Mouse (Mus musculus) adrenal gland, postnatal 36 days (tissue): ENCODE measurements around the gene Abcb9. TPM values are rescaled to one million over a fixed set of nuclear protein-coding genes. Genes with fewer than 3 reads are reported as not detected.

ENCODE experiments used
- DNase-seq, 2 experiments: peaks; one replicate each; pipeline ENCODE4 v3.0.0; 2021; ENCODE audit warnings: mixed read lengths in 1 of 2
- total RNA-seq, 2 experiments: library from RNA; stranded (reverse); gene quantifications; 2 replicates each; pipeline ENCODE4 v1.2.3; 2021

The Abcb9 gene
- total RNA-seq, 2 experiments from 2014 or later: 10.8 to 11.4 TPM

DNA sequence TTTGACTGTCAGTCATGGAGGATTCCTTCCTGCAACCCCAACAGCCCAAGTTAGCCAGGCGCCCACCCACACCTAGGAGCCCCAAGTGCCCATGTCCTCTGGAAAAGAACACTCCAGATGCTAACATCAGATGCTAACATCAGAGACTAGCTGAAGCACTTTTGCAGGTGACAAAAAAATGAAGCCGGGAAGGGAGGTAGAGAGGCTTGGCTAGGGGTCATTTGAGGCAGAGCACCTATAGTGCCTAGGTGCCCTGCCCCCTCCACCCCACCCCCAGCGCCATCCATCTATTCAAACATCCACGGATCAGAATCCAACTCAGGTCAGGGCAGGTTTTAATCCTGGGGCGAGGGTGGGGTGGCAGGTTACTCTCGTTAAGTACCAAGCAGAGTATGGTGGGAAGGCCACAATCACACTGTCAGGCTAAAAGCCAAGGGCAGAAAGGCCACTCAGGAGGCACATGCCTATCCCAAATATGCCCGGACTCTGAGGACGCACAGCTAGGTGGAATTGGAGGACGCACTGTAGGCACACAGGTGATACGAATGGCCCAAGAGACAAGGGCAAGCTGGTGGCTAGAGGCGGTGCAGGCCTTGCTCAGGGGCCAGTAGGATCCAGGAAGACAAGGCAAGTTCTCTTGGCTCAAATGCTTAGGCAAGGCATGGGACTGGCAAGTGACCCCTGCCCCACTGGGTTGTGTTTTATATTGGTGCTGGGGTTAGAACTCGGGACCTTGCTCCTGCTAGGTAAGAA is 1.6 kb downstream of the Abcb9 start:
- no peak for DNase-seq

DNA sequence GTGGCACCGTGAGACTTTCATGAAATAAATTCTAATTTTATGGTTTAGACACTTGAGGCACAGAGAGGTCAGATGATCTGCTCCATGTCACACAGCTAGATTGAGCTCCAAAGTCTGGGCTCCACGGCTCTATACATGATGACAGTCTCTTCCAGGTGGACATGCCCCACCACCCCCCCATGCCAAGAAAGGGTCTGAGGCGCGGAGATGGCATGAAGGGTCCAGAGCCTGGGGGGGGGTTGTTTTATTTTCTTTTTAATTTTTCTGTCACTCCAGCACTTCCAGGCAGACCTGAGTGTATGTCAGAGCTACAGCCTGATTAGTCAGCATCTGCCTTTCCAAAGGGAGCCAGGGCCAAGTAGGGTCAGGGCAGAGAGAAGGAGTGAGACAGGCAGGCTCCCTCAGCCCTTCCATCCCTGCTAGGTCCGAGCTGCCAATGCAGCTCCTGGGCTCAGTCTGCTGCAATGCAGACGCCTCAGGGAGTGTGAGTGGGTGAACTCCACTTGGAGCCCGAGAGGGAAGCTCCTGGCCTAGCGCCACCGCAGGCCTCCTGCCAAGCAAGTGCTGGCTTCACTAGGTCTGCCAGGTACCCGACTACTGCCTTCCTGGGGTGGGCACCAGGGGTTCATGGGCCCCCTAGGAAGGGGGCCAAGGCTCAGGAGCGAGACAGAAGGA is 2.3 kb downstream of the Abcb9 start:
- DNase-seq: peak; percentile 57 to 75

DNA sequence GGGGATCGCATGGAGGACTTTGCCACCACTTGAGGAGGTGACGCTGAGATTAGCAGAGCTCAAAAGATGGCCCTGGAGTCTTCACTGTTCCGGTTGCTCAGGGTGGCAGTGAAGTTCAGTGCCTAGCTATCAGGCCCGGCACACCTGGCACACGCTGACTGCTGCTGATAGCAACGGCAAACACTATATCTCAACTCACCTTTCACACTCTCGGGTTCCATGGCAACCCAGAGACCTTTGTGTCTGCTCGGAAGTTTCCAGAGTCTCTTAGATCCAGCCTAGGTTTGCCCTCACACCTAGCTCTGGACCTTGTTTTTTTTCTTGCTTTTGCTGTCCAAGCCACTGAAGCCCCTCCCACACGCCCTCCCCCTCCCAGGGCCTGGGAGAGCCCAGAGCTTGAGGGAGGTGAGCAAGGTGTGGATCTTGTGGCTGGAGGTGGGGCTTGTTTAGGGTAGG is 3.6 kb downstream of the Abcb9 start:
- no peak for DNase-seq

DNA sequence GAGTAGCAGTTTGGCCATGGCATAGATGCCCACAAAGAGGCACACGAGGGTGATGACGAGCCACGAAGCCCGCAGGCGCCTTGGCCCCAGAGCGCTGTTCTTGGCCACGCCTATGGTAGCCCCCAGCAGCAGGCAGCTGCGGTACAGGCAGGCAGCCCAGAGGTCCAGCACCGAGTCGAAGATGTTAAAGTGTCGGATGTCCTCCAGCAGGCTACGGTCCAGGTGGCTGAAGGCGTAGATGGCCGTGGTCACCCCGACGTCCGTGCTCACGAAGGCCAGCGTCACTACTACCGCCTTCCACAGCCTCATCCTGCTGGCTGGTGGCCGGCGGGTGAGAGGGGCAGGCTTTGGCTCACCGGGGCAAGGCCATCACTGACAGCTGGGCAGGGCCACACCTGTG is 5.7 kb downstream of the Abcb9 start:
- no peak for DNase-seq

DNA sequence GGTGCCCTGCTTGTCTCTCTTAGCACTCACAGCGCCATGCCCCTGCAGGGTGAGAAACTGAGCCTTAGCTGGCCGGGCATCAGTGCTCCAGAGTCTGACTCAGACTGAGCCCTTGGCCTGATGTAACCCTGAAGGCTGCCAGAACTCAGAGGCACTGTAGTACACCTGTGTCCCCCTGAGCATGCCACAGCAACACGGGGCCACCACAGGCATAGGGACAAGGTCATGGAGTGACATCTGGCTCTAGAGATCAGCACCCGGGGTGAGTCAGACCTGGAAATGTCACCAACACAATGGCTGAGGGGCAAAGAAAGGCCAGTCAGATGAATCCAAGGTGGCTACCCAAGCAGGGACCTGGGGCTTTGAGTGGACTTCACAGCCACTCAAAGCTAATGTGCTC is 8.7 kb downstream of the Abcb9 start:
- peak; percentile 57 to 68 for DNase-seq

DNA sequence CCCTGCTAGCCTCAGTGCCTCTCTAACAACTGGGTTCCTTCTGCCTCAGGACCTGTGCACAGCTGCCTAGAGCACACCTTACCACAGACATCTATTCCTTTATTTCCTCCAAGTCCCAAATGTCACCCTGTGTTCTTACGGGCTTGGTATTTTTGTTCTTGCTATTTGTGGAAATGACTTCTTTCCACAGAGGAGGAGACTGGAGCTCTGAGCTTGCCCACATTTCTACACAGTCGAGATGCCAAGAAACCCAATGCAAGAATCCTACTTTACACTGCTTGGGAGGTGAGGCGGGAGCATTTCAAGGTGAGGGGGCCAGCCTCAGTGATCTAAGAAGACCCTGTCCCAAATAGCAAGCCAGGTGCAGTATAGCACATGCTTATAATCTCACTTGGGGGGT is 10.1 kb downstream of the Abcb9 start:
- no peak for DNase-seq

DNA sequence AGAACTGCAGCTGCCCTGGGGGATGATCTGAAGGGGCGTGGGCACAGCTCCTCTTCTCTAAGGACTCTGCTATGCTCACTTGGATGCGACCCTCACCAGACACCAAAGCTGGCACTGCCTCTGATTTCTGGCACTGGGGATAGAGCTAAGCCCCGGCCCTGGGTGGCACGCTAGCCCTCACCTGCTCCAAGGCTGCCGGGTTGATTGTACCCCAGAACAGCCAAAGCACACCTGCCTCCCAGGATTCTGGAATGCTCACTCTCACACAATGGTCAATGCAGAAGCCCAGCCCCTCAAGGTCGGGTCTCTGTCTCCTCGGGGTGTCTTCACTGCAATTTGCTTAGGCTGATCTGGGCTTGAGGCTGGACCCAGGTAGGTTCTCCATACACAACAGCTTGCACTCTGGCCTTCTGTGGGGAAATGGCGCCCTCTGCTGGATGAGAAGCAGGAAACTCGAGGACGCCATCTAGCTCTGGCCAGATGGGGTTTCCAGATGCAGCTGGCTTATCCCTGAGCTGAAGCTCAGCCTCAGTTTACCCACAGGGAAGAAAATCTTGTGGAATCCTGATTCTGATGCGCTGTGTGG is 10.9 kb downstream of the Abcb9 start:
- peak; percentile 88 to 91 for DNase-seq

DNA sequence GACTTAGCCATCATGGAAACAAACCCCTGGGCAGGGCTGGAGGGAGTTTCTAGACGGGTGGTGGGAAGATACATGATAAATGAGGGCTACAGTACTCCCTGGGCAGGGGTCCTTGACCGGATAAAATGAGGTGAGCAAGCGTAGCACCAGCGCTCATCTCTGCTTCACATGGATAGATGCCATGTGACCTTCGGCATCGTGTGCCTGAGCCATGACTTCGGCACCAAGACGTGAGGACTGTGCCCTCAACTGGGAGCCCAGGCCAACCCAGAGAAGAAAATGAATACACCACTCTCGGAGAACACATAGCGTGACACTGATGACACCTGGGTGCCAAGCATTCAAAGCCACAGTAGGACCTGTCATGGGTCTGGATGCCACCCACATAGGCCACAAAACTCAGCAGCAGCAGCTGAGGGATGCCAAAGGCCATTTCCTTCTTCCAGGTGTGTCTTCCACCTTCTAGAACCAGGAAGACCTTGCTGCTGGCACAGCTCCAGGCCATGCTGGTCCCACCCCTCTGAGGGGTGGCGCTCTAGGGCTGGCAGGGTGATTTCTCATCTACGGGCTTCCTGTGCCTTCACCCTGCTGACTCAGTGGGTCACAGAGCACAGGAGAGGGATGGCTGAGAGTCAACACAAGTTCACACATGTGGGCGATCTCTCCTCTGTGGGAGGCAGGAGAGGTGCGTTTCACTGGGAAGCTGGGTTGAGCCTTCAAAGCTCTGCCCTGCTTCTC is 11.6 kb downstream of the Abcb9 start:
- no peak for DNase-seq

DNA sequence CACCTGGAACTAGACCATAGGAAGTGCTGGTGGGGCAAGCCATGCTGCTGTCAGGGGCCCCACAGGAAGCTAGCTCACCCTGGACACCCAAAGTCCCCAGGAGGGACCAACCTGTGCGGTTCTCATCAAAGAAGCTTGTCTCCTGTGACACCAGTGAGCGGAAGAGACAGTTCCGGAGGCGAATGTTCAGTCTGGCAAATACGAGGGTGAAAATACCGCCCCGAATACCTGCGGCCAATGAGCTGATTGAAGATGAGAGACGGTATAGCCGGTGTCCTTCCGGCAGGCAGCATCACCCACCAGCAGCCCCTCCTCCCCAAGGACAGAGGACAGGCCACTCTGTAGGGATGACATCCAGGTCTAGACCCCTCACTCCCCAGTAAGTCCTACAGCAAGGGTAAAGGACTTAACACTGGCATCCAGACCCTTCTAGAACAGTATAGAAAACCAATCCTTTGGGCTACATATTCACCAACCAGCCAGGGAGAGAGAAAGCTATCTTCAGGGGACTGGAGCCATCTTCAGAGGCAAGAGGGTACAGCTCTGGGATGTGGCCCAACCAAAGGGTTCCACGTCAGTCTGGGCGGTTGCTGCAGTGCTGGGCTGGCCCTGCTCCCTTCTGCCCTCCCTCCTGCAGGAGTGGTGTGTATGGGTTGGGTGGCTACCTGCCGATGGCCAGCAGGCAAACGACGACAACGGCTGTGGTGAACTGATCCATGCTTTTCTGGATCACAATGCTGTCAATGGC is 12.5 kb downstream of the Abcb9 start:
- DNase-seq: no peak

DNA sequence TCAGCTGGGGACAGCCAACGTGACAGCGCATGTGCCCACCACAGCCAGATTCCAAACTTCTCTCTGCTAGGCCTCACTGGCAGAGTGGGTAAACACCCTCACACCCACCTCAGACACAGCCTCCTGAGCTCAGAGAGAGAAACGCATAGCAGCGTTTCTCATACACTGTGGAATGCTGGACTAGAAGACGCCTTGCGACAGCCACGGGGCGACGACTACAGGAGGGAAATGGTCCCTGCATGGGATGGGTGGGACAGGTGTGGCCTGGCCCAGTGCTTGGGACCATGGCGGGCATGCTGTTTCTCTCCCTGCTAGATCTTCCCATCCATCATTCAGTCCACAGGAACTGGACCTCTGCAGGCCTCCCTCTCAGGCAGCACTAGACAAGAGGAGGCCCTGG is 13.2 kb downstream of the Abcb9 start:
- DNase-seq: no peak

DNA sequence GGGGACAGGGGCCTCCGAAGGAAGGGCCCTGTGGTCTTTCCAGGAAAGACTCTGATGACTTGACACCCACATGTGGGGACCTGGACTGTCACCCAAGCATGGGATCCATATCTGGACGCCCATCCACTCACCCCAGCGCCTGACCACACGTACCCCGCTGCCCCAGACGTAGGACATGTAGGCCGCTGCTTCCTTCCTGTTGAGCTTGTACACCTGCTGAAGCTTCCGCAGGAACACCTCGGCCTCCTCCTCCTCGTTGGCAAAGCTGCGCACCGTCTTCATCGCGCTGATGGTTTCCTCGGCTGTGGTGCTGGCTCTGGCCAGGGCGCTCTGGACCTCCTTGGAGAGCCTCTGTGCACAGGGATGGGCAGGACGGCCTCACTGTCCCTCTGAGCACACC is 15.7 kb downstream of the Abcb9 start:
- DNase-seq: no peak

DNA sequence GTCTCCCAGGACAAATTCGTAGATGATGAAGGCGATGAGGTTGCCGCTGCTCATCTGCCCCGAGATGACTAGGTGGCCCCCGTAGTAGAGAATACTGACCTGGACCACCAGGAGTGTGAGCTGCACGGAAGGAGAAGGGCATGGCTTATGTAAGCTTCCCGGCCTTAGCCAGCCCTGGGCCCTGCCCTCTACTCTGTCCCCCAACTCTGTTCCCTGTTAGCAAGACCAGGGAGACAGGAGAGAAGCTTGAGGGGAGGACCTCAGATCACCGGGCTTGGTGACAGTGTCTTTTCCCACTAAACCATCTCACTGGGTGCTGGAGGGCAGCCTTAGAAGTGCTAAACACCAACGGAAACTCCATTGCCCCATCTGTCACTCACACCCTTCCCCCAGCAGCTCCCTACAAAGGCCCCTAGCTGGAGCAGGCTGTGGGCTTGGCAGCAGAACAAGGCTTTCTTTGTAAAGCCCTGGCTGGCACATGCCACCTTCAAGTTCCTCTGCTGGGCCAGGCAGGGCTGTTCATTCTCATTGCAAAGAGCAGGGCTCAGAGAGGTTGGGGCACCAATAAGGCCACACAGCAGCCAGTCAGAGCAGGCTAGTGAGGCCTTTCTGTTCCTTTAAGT is 16.7 kb downstream of the Abcb9 start:
- no peak for DNase-seq

DNA sequence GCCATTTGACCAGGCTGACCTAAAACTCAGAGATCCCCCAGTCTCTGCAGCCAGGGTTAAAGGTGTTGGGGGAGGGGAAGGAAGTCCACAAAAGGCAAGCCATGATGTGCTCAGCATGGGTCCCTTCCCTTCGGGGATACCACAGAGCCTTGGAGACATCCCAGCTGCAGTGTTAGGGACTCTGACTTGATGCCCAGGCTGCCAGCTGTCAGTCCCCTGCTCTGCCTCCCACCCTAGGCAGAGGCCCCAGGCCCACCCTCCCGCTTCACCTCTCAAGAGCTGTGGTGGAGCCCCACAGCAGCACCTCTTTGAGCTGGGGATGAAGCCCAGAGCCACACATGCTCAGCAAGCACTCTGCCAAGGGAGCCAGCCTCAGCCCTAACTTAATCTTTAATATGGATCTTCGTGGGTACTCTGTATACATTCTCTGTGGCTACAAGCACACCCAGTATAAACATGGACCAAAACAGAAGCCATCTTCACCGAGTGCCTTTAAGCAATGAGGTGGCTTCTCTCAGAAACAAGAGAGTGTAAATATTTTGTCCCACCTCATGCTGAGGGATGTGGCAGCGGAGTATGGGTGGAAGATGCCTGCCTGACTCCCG is 17.6 kb downstream of the Abcb9 start:
- no peak for DNase-seq

DNA sequence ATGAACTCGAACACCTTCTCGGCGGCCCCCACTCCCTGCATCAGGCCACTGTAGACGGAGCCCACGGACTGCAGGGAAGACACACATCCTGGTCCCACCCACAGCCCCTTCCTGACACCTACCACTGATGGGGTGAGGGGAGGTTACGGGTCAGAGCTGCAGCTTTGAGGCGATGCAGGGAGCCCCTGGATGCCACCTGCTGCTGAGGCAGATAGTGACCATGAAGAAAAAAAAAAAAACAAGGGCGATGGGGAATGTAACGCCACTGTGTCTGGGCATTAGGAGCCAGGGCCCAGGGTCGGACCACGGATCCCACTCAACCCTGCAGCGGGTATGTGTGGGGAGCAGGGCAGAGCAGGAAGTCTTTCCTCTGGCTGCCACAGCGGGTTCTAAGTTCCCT is 18.4 kb downstream of the Abcb9 start:
- DNase-seq: no peak

DNA sequence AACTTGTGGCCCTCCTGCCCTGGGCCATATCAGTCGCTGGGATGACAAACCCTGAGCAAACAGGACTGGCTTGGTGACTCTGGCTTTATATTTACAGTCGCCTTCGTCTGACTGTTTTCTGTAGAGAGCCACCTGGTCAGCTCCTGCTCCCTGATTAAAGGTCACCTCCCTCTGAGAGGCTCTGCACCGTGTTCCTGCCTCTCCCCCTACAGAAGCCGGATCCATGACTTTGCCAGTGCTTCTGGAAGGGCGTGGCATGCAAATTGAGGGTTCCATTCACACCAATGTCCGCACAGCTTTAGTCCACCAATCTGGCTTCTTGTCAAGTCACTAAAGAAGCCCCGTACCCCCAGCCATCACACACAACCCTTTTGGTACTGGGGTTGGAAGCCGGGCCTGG is 19.0 kb downstream of the Abcb9 start:
- no peak for DNase-seq

DNA sequence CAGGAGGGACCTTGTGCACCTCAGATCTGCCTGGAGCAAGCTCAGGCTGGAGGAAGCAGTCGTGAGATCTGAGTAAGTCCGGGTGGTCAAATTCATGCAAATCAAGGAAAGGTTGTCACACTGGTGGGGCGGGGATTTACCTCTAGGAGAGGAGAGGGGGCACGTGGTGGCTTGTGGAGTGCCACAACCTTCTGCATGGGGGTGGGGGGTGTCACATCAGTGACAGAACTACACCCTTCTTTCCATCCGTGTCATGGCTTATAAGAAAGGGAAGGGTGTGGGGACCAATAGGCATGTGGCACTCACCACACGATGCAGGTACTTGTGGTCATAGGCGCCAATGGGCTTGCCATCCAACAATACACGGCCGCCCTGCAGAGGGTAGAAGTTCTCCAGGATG is 19.9 kb downstream of the Abcb9 start:
- no peak for DNase-seq

DNA sequence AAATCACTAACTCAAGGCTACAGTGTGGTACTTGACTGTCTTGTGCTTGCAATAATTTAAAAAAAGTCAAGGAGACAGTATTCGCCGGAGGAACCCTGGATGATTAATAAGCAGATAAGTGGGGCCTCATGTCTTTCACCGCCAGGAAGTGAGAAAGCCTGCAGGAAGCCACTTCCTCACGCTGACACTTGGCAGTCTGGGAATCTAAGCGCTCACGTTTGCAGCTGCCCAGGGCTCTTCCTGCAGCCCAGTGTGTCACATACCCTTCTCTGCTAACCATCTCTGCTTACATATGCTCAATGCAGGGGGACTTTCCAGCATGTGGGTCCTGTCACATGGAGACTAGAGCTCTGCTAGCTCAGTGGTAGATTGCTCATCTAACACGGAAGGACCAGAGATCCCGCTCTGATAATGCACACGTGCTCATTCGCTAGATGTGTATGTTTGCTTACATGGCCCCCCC is 20.7 kb downstream of the Abcb9 start:
- peak; percentile 44 to 50 for DNase-seq

DNA sequence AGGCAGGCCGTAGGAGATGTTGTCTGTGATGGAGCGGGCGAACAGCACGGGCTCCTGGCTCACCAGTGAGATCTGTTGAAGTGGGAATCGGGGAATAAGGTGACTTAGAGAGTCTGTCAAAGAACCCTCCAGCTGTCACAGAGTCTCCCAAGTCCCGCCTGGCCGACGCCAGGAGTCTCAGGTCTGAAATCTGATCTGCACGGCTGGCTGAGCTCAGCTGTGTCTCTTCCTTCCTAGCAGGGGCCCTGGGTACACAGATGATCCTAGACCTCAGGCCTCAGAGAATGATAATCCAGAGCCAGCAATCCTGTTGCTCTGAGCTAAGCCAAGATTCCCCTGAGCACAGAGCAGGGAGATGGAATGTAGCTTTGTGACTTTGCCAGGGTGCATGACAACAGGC is 21.9 kb downstream of the Abcb9 start:
- no peak for DNase-seq

DNA sequence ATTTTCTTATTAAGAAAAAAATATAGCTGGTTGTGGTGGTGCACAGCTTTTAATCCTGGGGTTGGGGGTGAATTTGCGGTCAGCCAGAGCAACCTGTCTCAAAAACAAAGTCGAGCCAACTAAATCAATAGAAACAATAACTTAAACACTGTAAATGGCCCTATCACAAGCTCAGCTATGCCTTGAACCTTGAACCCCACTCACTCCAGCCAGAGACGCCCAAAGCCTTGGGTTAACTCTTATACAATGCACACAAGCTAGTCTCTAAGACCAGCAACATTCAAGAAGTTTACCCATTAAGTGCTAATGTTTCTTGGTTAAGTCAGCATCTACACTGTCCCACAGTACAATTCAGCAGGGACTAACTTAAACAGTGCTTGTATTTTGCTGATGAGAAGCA is 25.9 kb downstream of the Abcb9 start:
- DNase-seq: no peak

DNA sequence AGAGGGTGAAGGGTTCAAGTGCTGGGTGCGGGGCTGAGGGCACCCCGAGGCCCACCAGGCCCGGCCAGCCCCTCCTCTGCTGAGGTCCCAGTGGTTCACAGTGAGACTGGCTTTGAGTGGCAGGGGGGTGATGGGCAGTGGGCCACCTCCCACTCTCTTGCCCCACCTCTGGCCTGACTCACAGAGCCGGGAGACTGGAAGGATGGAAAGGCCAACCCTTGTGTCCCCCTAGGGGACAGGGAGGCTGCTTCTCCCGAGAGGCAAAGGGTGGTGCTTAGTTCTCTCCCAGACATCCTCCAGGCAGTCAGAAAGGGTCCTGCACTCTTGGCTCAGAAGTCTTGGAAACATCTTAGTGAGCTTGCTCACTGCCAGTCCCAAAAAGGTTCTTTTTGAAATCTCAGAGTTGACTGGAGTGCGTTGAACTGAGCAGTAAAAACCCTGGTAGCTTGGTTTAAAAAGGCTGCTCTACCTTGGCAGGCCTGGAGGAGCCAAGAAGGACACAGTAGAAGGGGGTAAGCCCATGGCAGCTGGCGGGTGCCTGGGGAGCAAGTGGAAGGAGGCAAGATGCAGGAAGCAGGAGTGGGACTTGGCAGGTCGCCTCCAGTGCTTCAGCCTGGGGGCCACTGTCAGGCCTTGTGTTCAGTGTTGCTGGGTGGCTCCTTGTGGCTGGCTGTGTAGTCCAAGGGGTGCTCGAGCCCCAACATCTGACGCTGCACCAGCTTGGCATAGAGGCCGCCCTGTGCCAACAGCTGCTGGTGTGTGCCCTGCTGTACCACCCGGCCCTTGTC is 33.4 kb downstream of the Abcb9 start:
- no peak for DNase-seq
